Mouse (Mus musculus): ENCODE measurements around the gene Plaur. TPM values are rescaled to one million over a fixed set of nuclear protein-coding genes. Genes with fewer than 3 reads are reported as not detected.
"Not testable (repeated sequence)": the region's sequence is repeated elsewhere in the genome, so short reads cannot be mapped to it uniquely, and the experiment has no call there.

Plaur gene
- polyA plus RNA-seq, 1 experiment from 2014 or later = 0.59 TPM

- ATAC-seq (ENCODE audit: low FRiP score) = peak; percentile 85
- Histone ChIP-seq H3K27me3 (no peaks in the 10 kb centered on the region), H3K4me2 (replicated peaks) (peak within 1 kb of the TSS; percentile 81), H3K27ac (peak within 1 kb of the TSS; percentile 83), H3K9ac (peak within 1 kb of the TSS; percentile 97), H3K4me1 (peaks cover 60% of the 10 kb centered on the region), H3K36me3 (no peaks in the 10 kb centered on the region), H3K9me3 (replicated peaks) (no peaks in the 10 kb centered on the region), H3K4me3 (peak within 1 kb of the TSS; percentile 78)
- 1% methylated on average over 70 of the region's 83 CpGs for WGBS
Measured at GRCm38 (mm10) chr7:24481474-24482207, 19.4 kb downstream of the Plaur start, which contains the start of gene Cadm4. TSS of gene Cadm4 (plus strand) at chr7:24482023.

DNA sequence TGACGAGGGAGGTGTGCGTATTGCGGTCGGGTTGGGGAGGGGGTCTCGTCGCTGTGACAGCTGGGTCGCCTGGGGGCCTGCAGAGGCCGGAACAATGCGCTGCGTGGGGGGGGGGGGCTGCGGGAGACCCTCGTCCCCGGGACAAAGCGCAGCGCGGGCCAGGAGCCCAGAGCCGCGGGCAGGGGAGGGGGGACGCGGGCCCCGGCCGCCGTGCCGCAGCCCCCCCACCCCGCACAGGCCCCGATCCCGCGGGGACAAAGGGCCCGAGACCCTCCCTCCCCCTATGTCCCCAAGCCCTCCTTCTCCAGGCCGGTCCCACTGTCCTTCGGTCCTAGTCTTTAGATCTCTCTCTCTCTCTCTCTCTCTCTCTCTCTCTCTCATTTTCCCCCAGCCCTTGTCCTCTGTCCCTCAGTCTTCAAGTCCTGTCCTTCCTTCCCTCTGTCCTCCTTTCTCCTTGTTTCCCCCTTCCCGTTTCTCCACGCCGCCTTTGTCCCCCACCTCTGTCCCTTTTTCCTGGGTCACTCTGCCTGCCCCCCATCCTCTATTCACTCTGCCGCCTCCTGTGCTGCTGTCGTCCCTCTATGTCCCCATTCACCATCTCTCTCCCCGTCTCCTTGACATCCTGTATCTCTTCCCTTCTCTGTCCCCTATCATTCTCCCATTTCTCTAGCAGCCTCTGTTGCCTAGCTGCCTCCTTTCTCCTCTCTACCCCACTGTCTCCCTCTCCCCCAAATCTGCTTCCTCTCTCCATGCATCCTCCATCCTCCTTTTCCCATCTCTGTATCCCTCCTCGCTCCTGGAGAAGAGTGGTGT lies 20.1 kb downstream of the Plaur start:
- peak overlapping the region; percentile 81 for H3K4me2 ChIP-seq (replicated peaks)
- peak overlapping the region; percentile 83 for H3K27ac ChIP-seq
- H3K9me3 ChIP-seq (replicated peaks) = no peaks in the 10 kb centered on the region
- peaks cover 68% of the 10 kb centered on the region for H3K4me1 ChIP-seq
- H3K27me3 ChIP-seq = no peaks in the 10 kb centered on the region
- peak overlapping the region; percentile 97 for H3K9ac ChIP-seq
- WGBS = 5% methylated on average over 15 of the region's 38 CpGs
- no peaks in the 10 kb centered on the region for H3K36me3 ChIP-seq
- peak; percentile 37 for ATAC-seq (ENCODE audit: low FRiP score)
- peak overlapping the region; percentile 78 for H3K4me3 ChIP-seq

GRCm38 (mm10) chr7:24483291-24483690 lies 21.0 kb downstream of the Plaur start:
- not testable (repeated sequence) for ATAC-seq (ENCODE audit: low FRiP score); H3K27ac ChIP-seq; H3K36me3 ChIP-seq; H3K27me3 ChIP-seq; H3K9me3 ChIP-seq (replicated peaks)
- Histone ChIP-seq H3K9ac (peak overlapping the region; percentile 97), H3K4me3 (peak overlapping the region; percentile 78), H3K4me1 (peaks cover 73% of the 10 kb centered on the region), H3K4me2 (replicated peaks) (peak overlapping the region; percentile 81)
- 61% methylated on average over 6 of the region's 6 CpGs for WGBS

- Histone ChIP-seq H3K4me1 (peaks cover 62% of the 10 kb centered on the region), H3K4me2 (replicated peaks) (peak overlapping the region; percentile 81), H3K9ac (peak overlapping the region; percentile 48), H3K27me3 (no peaks in the 10 kb centered on the region), H3K9me3 (replicated peaks) (no peaks in the 10 kb centered on the region), H3K4me3 (peak overlapping the region; percentile 8; the same call in 1 of the 2 replicates), H3K36me3 (peaks cover 7% of the 10 kb centered on the region; the same call in 1 of the 2 replicates), H3K27ac (peak overlapping the region; percentile 81)
- no peak for ATAC-seq (ENCODE audit: low FRiP score)
- WGBS = 75% methylated on average over 9 of the region's 9 CpGs
Measured at GRCm38 (mm10) chr7:24485481-24485880, 23.2 kb downstream of the Plaur start.

GRCm38 (mm10) chr7:24486654-24487130 lies 24.4 kb downstream of the Plaur start:
- H3K36me3 ChIP-seq = peaks cover 11% of the 10 kb centered on the region; the same call in 1 of the 2 replicates
- H3K27me3 ChIP-seq = no peaks in the 10 kb centered on the region
- ATAC-seq (ENCODE audit: low FRiP score) = peak; percentile 60
- H3K9me3 ChIP-seq (replicated peaks) = no peaks in the 10 kb centered on the region
- peak overlapping the region; percentile 81 for H3K4me2 ChIP-seq (replicated peaks)
- peak overlapping the region; percentile 20 for H3K4me3 ChIP-seq
- peaks cover 51% of the 10 kb centered on the region for H3K4me1 ChIP-seq
- WGBS = 37% methylated on average over 9 of the region's 9 CpGs
- H3K9ac ChIP-seq = peak overlapping the region; percentile 48
- peak overlapping the region; percentile 81 for H3K27ac ChIP-seq

- Histone ChIP-seq H3K4me3 (peak overlapping the region; percentile 20; the same call in 1 of the 2 replicates), H3K9ac (peak overlapping the region; percentile 48; the same call in 1 of the 2 replicates), H3K4me2 (replicated peaks) (peak overlapping the region; percentile 81), H3K36me3 (peaks cover 17% of the 10 kb centered on the region; the same call in 1 of the 2 replicates), H3K27me3 (no peaks in the 10 kb centered on the region), H3K4me1 (peaks cover 51% of the 10 kb centered on the region), H3K27ac (peak overlapping the region; percentile 81), H3K9me3 (replicated peaks) (no peaks in the 10 kb centered on the region)
- ATAC-seq (ENCODE audit: low FRiP score) = no peak
- WGBS = 14% methylated on average over 3 of the region's 3 CpGs
Measured at GRCm38 (mm10) chr7:24487403-24487802, 25.1 kb downstream of the Plaur start.

GRCm38 (mm10) chr7:24488303-24488702 lies 26.0 kb downstream of the Plaur start:
- no peak overlapping the region for H3K4me3 ChIP-seq
- whole genome bisulfite sequencing = 82% methylated on average over 8 of the region's 8 CpGs
- H3K27ac ChIP-seq = no peak overlapping the region
- peaks cover 18% of the 10 kb centered on the region; the same call in 1 of the 2 replicates for H3K36me3 ChIP-seq
- H3K9me3 ChIP-seq (replicated peaks) = no peaks in the 10 kb centered on the region
- ATAC-seq (ENCODE audit: low FRiP score) = no peak
- no peak overlapping the region for H3K9ac ChIP-seq
- H3K27me3 ChIP-seq = no peaks in the 10 kb centered on the region
- peaks cover 45% of the 10 kb centered on the region for H3K4me1 ChIP-seq
- no peak overlapping the region for H3K4me2 ChIP-seq (replicated peaks)

DNA sequence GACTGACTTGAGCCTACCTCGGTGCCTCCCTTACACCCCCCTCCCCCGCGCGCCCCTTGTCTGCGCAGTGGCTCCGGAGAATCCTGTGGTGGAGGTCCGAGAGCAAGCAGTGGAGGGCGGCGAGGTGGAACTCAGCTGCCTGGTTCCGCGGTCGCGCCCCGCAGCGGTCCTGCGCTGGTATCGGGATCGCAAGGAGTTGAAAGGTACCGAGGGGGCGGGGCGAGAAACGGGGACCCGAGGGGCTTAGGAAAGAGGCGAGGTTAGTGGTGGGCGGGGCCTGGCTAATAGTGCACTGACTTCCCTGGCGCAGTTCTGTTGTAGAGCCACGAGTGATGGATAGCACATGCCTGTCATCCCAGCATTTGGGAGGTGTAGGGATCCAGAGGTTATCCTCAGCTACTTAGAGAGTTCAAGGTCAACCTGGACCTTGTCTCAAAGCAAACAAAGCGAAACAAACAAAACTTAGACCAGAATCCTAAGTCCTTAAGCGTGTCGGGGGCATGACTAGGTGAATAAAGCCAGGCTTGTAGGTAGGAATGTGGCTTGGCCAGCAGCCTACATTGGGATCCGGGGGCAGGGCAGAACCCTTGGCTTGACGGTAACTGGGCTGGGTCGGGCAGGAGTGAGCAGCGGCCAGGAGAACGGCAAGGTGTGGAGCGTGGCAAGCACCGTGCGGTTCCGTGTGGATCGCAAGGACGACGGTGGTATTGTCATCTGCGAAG lies 37.7 kb downstream of the Plaur start:
- H3K4me2 ChIP-seq (replicated peaks) = peak overlapping the region; percentile 41
- H3K4me1 ChIP-seq = peaks cover 26% of the 10 kb centered on the region
- H3K27ac ChIP-seq = no peak overlapping the region
- 14% methylated on average over 43 of the region's 43 CpGs for WGBS
- H3K4me3 ChIP-seq = peak overlapping the region; percentile 17; the same call in 1 of the 2 replicates
- no peak; the same call in 1 of the 2 replicates for ATAC-seq (ENCODE audit: low FRiP score)
- peaks cover 29% of the 10 kb centered on the region for H3K27me3 ChIP-seq
- H3K9ac ChIP-seq = 0 out of 2 replicates have a peak overlapping the region, but pooled peaks have one; percentile 38
- H3K36me3 ChIP-seq = peaks cover 38% of the 10 kb centered on the region
- H3K9me3 ChIP-seq (replicated peaks) = no peaks in the 10 kb centered on the region

DNA sequence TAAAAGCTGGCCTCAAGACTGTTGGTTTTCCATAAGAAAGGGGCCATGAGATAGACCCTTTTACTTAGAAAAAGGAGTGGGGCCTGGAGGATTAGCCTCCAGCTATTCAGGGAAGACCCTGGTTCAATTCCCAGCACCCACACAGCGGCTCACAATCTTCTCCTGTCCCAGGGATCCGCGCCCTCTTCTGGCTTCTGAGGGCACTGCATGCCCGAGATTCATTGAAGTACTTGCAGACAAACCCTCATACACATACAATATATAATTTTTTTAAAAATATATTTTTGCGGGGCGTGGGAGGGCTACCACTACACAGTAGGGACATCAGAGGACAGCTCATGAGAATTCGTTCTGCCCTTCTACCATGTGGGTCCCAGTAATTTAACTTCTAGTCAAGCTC lies 38.6 kb downstream of the Plaur start:
- 40% methylated on average over 7 of the region's 7 CpGs for WGBS
- Histone ChIP-seq H3K9ac (no peak overlapping the region), H3K27ac (no peak overlapping the region), H3K36me3 (peaks cover 36% of the 10 kb centered on the region), H3K9me3 (replicated peaks) (no peaks in the 10 kb centered on the region), H3K4me2 (replicated peaks) (no peak overlapping the region), H3K4me1 (peaks cover 35% of the 10 kb centered on the region), H3K27me3 (peaks cover 29% of the 10 kb centered on the region), H3K4me3 (no peak overlapping the region)
- no peak for ATAC-seq (ENCODE audit: low FRiP score)

DNA sequence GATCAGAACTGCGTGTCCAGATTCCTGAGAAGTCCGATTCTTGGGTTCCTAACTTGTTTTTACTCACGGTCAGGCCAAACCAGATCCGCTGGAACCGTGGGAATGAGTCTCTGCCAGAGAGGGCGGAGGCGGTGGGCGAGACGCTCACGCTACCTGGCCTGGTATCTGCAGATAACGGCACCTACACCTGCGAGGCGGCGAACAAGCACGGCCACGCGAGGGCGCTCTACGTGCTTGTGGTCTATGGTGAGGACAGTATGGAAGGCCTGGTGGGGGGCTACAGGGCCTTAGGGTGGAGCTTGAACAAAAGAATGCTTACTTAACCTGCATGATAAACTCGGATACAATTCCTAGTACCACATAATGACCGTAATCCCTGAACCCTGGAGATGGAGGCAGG lies 39.2 kb downstream of the Plaur start:
- Histone ChIP-seq H3K36me3 (peaks cover 36% of the 10 kb centered on the region), H3K4me2 (replicated peaks) (no peak overlapping the region), H3K4me3 (no peak overlapping the region), H3K4me1 (peaks cover 40% of the 10 kb centered on the region), H3K27ac (no peak overlapping the region), H3K9me3 (replicated peaks) (no peaks in the 10 kb centered on the region), H3K9ac (no peak overlapping the region), H3K27me3 (peaks cover 29% of the 10 kb centered on the region)
- 51% methylated on average over 21 of the region's 21 CpGs for WGBS
- ATAC-seq (ENCODE audit: low FRiP score) = no peak

DNA sequence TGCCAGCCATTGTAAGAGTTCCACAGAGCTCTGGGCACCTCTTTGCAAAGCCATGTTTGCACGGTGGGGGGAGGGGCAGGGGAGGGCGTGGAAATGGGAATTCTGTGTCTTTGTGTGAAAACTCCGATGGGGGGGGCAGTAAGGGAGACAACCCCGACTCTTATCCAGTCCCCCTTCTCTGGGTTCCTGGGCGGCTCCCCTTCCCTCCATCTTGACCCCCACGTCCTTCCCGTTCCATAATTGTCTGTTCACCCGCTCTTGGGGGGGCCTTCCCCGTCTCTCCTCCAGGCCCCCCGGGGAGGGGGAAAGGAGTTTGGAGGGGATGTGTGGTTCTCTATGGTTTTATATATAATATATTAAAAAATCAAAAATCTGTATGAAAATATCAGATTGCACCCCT lies 41.7 kb downstream of the Plaur start:
- Histone ChIP-seq H3K27me3 (peaks cover 15% of the 10 kb centered on the region), H3K36me3 (peaks cover 32% of the 10 kb centered on the region), H3K4me1 (peaks cover 48% of the 10 kb centered on the region), H3K4me2 (replicated peaks) (no peak overlapping the region), H3K9ac (no peak overlapping the region), H3K27ac (no peak overlapping the region), H3K4me3 (no peak overlapping the region), H3K9me3 (replicated peaks) (no peaks in the 10 kb centered on the region)
- WGBS = 14% methylated on average over 6 of the region's 10 CpGs
- no peak for ATAC-seq (ENCODE audit: low FRiP score)

All from hindbrain, embryonic 12.5 days (tissue).